Mouse (Mus musculus) G1E (cell line): ENCODE results near the gene Mdm2.

ENCODE experiments used
- CTCF ChIP-seq: IDR thresholded peaks from 2 replicates; pipeline ENCODE4 v1.5.1; 2012; ENCODE audit warnings: low read depth, low read length, inconsistent platforms, mixed read lengths
- GATA1 ChIP-seq: IDR thresholded peaks from 2 replicates; pipeline ENCODE4 v1.6.1; 2012; ENCODE audit warnings: borderline replicate concordance, low read length, inconsistent platforms, mixed read lengths
- GATA2 ChIP-seq: IDR thresholded peaks from 2 replicates; pipeline ENCODE4 v1.6.1; 2012; ENCODE audit warnings: low read depth, low read length, inconsistent platforms, borderline replicate concordance
- POLR2AphosphoS5 ChIP-seq: IDR thresholded peaks from 2 replicates; pipeline ENCODE4 v1.6.1; 2012; ENCODE audit warnings: low read depth, low read length, inconsistent platforms; ENCODE audit not compliant: insufficient replicate concordance
- TAL1 ChIP-seq: conservative IDR thresholded peaks from 2 replicates; pipeline ENCODE4 v1.6.1; 2012; ENCODE audit warnings: low read depth, low read length, inconsistent platforms, mixed read lengths

DNA sequence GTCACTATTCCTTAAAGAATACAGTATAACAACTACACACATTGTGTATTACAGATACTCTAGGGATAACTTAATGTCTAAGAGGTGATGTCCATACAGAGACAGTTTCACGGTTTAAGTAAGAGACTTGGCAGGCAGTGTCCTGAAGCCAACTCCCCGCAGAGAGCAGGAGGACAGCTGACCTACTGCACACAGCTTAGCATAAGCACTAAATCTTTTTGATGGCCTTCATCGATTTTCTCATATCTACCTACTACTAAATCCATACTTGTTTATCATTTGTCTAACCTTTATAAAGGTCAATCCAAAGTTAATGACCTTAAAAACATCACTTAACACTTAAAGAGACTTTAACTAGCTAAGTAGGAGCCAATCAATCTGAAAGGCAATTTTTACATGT lies 7.1 kb downstream of the Mdm2 start:
- no peak for TF ChIP-seq CTCF
- TF ChIP-seq TAL1: no peak
- TF ChIP-seq GATA2: no peak
- no peak for TF ChIP-seq GATA1
- TF ChIP-seq POLR2AphosphoS5: no peak
